Mouse (Mus musculus): Measurements from ENCODE around the gene Slc12a7.

Slc12a7 gene

DNA sequence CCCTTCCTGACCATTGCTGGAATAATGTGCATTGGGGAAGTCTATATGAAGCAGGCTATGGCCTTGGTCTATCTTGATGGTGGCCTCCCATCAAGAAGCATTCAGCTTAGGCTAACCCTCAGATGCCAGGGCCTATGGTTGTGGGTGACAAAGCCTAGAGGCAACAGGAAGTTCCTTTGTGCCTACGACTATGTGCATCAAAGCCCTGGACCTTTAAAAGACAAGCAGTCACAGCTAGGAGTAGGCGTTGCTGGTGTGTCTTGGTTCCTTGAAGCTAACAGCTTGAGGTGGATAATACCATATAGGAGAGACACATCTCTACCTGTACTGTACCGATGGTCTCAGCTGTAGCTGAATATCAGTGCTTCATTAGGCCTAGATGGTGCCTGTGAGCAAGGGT lies 27.2 kb downstream of the Slc12a7 start:
- no peak for DNase-seq (ENCODE audit: low read depth, low spot score)

- DNase-seq (ENCODE audit: low read depth, low spot score), result no peak
Measured at GRCm38 (mm10) chr13:73762938-73763337, 30.0 kb downstream of the Slc12a7 start.

GRCm38 (mm10) chr13:73763439-73764255 lies 30.8 kb downstream of the Slc12a7 start:
- peak; percentile 90 for DNase-seq (ENCODE audit: low read depth, low spot score)

GRCm38 (mm10) chr13:73764256-73764775 lies 31.4 kb downstream of the Slc12a7 start:
- DNase-seq (ENCODE audit: low read depth, low spot score), result peak; percentile 54

DNA sequence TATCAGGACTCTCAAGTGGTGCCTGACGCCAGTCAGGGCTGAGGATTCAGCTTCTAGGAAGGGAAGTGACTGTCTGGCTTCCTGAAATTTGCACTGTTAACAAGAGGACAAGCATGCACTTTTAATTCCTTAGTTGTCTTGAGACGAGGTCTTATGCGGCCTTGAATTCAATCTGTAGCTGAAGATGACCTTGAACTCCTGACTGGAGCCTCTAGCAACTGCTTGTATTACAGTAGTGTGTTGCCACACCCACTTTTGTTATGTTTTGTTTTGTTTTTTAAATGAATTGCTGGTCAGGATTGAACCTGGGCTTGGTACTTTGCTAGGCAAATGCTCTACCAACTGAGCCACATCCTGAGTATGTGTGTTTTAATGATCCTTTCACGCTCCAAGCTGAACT lies 32.5 kb downstream of the Slc12a7 start:
- DNase-seq (ENCODE audit: low read depth, low spot score), result peak; percentile 76

DNA sequence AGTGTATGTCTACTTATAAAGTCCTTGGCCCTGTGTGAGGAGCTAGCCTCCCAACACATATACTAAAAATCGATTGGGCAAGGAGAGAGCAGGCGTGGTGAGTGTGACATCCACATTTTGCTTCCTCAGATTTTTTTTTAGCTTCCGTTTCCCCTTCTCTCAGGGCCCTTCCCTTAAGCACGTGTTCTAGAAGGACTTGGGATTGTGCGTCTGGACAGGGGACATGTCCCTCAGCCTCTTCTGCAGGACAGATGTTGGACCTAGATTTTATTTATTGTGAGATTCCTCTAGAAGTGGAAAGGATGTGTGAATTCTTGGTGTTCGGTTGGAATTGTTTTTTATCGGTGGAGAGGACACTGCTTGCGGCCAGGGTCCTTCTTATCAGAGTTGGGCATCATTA lies 34.3 kb downstream of the Slc12a7 start:
- no peak for DNase-seq (ENCODE audit: low read depth, low spot score)

DNA sequence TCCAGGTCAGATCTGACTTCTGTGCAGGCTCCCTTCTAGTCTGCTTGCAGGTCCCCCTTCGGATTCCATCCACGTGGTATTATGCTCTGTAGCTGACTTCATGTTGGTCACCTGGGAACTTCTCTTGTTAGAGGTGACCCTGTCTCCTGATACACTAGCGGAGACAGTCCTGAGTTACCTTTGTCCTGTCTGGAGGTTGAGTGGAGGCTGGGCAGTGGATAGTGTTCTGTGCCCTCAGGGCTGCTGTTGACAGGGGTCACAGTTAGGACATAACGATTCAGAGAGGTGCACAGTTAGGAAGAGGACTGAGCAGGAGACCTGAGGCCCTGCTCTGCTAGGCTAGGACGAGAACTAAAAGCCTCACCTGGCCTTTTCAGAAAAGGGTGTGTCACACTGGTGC lies 34.9 kb downstream of the Slc12a7 start:
- DNase-seq (ENCODE audit: low read depth, low spot score), result no peak

DNA sequence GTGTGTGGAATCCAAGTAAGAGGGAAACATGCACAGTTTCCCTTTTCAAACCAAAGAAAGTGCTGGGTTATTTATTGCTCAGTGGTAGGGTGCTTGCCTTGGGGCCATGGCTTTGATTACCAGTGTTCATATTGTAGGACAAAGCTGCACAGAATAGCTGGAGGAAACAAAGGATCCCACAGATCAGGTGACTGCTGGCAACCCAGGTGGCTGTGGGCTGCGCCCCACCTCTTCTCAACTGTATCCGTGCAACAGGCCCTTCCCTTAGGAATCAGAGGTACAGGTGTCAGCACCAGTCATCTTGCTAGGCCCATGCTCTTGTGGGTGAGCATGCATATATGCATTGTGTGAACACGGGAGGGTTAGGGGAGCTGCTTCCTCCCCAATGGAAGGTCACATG lies 35.4 kb downstream of the Slc12a7 start:
- DNase-seq (ENCODE audit: low read depth, low spot score), result peak; percentile 27

GRCm38 (mm10) chr13:73769916-73770682 lies 37.2 kb downstream of the Slc12a7 start:
- DNase-seq (ENCODE audit: low read depth, low spot score), result no peak

GRCm38 (mm10) chr13:73771131-73771530 lies 38.2 kb downstream of the Slc12a7 start:
- DNase-seq (ENCODE audit: low read depth, low spot score), result no peak

DNA sequence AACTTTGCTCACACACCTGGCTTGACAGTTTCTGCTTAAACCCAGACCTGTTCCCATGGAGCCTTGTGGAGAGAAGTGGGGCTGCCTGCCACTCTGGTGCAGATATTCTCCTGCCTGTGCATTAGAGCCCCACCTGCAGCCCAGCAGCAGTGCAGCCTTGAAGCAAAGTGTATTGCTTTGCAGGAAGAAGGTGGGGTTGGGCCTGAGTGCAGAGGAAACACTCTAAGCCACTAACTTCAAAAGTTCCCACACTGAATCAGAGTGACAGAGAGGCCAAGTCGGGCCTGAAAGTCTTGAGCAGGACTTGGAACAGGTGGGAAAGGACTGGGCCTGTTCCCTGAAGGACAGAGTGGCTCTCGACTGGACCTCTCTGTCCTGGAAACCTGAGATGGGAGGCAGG lies 39.8 kb downstream of the Slc12a7 start:
- DNase-seq (ENCODE audit: low read depth, low spot score), result no peak

DNA sequence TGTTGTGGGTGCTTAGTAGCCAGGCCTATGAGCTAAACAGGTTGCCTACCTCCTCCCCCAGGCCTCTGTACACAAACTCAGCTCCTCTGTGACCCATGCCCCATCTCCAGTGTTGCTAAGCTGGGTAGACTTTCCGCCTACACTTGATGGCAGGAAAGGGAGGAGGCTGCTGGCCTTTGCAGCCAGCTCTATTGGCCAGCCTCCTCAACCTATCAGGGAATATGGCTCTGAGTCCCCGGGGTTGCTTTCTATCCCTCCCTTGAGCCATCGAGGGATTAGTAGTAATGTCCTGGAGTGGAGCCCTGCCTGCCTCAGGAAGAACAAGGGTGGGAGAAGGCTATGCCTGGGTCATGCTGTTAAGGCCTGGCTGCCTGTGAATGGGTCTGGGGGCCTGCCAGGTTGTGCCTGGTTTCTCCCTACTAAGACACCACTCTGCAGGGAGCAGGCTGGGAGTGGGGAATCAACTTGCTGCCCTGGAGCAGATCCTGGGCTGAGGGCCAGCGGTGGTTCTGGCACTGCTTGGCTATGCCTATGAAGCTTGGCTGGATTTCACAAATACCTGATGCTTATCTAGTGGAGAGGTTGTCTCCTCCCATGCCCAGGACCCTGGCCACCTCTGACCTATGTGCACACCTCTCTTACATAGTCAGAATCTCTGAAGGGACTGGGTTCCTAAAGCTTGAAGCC lies 40.8 kb downstream of the Slc12a7 start:
- no peak for DNase-seq (ENCODE audit: low read depth, low spot score)

DNA sequence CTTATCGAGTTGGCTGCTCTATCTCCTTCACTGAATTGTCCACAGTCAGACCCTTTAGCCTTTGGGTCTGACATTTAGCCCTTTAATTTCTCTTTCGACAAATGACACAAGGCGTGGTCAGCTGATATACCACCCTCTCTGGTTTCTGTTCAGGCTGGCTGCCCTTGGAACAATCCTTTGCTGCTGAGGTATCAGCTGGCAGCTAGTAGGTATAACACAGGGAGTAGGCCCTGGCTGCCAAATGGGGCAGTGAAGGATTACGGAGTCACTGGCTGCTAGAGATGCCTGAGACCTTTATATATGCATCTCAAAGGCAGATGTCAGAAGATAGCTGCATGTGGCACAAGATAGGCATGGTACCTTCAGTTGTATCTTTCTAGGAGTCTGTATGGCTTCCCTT lies 42.9 kb downstream of the Slc12a7 start:
- DNase-seq (ENCODE audit: low read depth, low spot score), result no peak

GRCm38 (mm10) chr13:73777578-73777977 lies 44.7 kb downstream of the Slc12a7 start:
- DNase-seq (ENCODE audit: low read depth, low spot score), result no peak

DNA sequence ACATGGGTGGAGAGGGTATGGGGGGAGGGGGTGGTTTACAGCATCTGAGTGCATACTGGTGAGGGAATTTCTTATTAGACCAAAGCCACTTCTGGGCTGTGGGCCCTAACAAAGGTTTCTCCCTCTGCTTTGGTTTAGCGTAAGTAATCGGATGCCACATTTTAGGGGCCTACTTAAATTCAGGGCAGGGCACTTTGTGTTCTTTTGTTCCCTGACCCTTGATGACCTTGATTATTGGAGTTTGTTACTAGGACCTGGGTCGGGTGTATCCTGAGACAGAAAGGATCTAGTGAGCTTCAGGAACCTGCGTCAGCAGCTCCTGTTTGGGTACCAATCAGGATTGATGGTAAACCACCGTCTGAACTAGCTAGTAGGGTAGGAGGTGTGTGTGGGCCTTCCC lies 49.6 kb downstream of the Slc12a7 start:
- DNase-seq (ENCODE audit: low read depth, low spot score), result peak; percentile 94

DNA sequence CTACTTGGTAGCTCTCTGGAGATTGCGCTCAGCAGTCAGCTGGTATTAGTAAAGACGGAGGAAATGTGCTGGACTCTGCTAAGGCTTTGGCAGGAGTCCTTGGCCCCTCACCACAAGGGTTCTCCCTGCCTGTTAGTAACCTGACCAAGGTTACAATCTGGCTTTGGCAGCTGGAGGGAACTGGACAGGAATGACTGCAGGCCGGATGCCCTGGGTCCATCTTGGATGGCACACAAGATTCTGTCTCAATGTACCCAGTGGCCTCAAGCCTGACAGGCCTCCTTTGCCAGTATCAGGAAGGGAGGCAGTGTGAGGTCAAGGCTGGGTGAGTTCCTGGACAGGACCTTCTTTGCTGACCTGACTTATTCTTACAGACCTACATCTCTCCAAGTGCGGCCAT lies 59.3 kb downstream of the Slc12a7 start:
- DNase-seq (ENCODE audit: low read depth, low spot score), result no peak

- no peak for DNase-seq (ENCODE audit: low read depth, low spot score)
Measured at GRCm38 (mm10) chr13:73793171-73793570, 60.3 kb downstream of the Slc12a7 start.

GRCm38 (mm10) chr13:73799110-73799509 lies 66.2 kb downstream of the Slc12a7 start:
- DNase-seq (ENCODE audit: low read depth, low spot score), result no peak

DNA sequence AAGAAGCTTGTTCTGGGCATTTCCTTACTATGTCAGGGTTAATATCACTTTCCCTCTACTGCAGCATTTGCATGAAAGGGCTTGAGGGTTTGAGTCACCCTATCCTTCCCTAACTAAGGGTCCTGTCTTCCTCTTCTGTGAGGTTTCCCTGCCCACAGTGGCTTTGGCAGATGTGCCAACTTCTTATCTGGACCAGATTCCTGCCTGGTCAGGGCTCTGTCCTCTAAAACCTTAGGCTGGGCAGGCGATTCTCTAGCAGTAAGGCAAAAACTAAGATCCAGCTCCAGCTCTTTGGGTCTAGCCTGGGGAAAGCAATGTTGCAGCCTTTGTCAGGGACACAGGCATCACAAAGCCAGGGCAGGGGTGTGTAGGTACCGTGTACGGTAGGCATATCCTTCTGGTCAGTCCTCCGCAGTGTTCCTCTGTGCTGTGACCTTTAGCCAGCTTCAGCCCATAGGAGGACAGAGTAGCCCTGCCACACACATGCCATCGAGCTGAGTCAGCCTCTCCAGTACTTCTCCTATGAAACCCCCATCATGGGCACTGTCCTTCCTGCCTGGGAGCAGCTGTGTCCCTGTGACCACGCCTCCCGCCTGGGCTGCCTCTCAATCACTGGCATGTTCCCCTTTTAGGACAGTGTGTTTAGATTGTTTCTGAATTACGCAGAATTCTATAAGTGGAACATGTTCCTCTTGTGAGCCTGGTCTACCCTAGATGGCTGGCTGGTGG lies 70.7 kb downstream of the Slc12a7 start:
- no peak for DNase-seq (ENCODE audit: low read depth, low spot score)

DNA sequence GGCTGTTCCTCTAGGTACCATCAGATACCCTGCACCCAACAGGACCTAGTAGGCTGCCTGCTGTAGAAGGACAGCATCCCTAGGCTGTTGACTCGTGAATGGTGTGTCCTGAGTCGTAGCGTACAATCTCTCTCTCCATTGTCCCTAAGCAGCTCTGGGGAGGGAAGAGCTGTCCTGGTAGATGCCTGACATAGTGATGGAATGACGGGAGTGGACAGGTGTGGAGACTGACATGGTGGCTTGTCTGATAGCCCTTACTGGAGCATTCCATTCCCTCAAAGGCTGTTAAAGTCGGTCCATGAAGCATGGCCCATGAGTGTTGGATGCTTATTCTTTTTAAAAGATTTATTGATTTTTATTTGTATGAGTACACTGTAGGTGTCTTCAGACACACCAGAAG lies 72.0 kb downstream of the Slc12a7 start:
- no peak for DNase-seq (ENCODE audit: low read depth, low spot score)

GRCm38 (mm10) chr13:73812936-73813335 lies 80.0 kb downstream of the Slc12a7 start:
- no peak for DNase-seq (ENCODE audit: low read depth, low spot score)

DNA sequence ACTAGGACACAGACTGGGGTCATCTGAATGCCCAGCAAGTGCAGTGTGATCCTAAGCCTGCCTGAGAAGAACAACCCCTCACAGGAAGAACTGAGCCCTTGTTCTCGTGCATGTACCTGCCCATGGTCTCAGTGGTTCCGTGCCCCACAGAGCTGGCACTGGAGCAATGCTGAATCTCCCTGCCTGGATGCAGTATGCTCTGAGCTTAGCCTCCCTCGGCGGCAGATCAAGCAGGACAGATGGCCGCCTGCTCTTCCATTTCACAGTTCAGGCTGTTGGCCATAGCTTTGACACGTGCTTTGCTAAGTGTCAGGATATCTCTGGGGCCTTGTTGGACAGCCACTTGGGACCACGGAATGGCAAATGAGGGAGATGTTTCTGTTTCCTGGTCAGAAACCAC lies 81.3 kb downstream of the Slc12a7 start:
- no peak for DNase-seq (ENCODE audit: low read depth, low spot score)
